Mouse (Mus musculus) gastrocnemius, adult 18-20 months (tissue): ENCODE measurements around the gene Dhx16. TPM values are rescaled to one million over a fixed set of nuclear protein-coding genes. Genes with fewer than 3 reads are reported as not detected.
A peak's percentile ranks its signal among the peaks of the same experiment; 100 is the strongest.

Experiments
- DNase-seq: peaks from one replicate; pipeline ENCODE4 v3.0.0; 2021; ENCODE audit warnings: low spot score
- total RNA-seq, 2 experiments: library from RNA; stranded (reverse); gene quantifications; 2 replicates each; pipeline ENCODE4 v1.2.3; 2021

The Dhx16 gene
- total RNA-seq, 2 experiments from 2014 or later = 11.7 to 14.1 TPM

DNA sequence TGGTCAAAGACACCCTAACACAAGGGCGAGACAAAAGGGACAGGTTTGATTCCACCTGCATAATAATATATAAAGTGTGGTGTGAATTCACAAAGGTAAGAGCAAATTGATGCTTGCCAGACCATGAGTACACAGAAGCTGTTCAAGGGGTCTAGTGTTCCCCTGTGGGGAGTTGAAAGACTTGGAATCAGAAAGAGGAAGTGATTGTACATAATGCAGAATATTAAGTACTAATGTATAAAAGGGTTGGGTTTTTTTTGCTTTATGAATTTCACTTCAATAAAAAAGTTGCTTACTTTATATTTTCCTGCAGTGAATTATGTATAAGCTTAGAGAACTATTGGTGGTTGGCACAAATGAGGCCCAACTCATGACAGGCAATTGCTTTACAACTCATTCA, 20.2 kb upstream of the Dhx16 start:
- DNase-seq = no peak

DNA sequence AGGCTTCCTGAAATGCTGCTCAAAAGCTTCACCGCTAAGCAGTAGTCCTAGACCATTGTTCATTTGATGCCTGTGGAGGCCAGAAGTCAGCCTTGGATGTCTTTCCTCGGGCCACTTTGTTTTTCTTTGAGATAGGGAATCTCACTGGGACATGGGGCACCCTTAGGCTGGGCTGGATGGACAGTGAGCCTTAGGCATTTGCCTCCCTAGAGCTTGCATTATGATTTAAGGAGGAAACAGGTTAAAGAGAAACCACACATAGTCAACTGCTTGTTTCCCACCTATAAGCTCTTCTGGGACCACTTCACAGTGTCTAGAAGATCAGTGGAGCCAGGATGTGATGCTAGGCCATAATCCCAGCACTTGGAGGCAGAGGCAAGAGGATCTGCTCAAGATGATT, 19.8 kb upstream of the Dhx16 start:
- DNase-seq = no peak

DNA sequence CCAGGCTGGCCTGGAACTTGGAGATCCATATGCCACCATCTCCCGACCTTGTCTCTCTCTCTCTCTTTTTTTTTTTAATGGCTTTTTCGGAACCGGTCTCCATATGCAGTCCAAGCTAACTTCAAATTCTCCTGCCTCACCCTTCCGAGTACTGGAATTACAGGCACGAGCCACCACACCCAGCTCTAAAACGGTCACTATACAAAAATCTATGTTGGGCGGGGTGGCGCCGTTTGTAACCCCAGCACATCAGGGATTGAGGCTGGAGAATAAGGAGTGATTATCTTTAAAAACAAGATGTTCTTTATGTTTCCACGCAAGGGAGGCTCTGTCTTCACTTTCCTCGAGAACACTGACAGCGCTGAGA, 18.8 kb upstream of the Dhx16 start:
- DNase-seq = no peak

DNA sequence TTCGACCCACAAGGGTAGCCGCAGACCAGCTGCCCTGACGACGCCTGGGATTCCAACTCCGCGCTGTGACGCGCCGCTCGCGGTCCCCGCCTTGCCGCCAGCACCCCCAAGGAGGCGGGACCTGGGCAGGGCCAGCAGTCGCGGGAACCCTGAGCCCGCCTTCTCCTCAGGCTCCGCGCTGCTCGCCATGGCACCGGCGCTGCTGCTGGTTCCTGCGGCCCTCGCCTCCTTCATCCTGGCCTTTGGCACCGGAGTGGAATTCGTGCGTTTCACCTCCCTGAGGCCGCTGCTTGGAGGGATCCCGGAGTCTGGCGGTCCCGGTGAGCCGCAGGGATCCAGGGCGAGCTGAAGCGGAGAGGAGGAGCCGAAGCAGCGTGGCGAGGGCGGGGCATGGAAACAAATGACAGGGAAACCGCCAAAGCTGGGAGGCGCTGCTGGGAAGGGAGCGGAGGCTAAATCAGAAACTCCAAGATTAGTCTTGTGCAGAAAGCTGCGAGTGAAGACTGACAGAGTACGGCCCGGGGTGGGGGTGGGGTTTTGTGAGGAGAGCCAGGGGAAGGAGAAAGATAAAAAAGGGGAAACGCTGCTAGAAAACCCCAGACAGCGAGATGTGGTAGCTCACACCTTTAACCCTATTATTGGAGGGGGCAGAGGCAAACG, 18.3 kb upstream of the Dhx16 start, which contains the start of gene Nrm:
Gene Nrm, plus strand, starts transcription at position 121 of the 660 bp plus-strand sequence.
- peak; percentile 92 for DNase-seq

DNA sequence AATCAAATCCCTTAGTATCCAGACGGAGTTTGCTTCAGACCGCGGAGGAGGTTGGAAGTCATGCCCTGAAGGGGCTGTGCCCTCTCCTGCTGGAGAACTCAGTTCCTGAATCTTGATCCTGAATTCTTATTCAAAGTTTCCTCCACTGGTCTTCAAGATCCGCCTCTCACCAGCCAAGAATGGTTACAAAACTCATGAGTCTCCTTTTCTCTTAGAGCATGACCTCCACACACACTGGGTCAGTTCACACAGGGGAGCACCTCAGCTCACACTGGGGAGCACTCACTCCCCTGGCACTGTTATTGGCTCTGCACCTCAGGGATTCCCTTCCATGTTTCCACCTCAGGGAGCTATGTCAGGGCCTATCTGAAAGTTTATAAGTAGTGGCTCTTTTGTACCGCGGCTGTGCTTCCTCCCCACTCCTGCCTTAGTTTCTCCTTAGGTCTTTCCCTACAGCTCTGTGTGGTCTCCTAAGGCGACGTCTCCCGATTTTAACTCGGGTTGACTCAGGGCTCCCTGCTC, 14.7 kb upstream of the Dhx16 start:
- no peak for DNase-seq

DNA sequence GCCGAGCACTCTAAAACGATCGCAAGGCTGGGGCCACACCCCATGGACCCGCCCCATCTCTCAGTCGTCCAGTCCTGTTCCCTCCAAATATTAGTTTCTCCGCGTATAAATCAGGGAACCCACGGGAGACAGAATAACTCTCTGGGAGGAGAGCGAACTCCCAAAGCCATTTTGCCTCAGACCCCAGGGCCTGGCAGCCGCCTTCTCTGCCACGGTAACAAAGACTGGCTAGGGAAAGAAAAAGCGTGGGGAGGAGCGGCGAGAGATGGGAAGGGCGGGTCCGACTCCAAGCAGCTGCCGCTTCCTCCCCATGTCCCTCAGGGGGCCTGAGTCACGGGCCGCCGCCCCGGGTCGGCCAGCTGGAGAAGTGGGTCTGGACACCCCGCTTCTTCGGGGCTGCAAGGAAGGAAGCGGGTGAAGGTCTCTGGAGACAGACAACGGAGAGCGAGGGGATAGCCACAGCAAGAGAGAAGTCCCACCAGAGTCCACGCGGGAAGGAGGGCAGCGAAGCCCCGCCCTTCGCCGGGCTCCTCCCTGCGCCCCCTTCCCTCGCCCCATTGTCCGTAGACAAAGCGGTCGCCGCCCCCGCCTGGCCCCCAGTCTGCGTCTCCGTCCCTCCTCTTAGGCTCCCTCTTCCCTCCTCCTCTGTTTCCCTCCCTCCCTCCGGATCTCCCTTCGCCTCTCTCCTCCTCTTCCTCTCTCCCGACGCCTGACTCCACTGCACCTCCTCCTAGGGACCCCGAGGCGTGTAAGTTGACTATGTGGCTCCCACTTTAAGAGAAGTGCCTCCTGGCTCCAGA, 13.9 kb upstream of the Dhx16 start, which contains the start of gene Ppp1r18:
Gene Ppp1r18, plus strand, starts transcription at position 113 of the 800 bp plus-strand sequence.
- DNase-seq = peak; percentile 75

DNA sequence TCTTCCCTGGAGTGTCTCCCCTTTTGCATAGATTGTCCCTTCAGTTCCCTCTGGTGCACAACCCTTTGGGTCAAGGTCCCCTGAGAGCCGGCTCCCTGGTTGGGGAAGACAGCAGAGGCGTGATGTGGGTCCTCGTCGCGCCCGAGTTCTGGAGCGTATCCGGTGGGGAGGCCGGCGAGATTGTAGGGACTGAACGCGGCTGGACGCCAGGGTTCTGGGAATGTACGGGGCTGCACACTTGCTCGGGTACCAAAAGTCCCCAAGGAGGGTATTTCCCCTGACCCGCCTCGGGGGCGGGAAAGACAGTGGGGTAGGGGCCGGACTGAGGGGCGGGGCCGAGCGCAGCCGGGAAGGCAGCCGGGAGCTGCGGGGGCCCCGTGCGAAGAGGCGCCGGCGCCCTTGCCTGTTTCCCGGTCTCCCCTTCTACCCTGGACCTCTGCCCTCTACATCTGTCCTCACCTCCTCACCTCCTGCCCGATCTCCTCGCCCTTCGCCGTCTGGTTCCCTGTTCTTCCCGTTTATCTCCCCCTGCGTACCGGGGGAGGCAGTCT, 13.3 kb upstream of the Dhx16 start:
- DNase-seq = peak; percentile 75

DNA sequence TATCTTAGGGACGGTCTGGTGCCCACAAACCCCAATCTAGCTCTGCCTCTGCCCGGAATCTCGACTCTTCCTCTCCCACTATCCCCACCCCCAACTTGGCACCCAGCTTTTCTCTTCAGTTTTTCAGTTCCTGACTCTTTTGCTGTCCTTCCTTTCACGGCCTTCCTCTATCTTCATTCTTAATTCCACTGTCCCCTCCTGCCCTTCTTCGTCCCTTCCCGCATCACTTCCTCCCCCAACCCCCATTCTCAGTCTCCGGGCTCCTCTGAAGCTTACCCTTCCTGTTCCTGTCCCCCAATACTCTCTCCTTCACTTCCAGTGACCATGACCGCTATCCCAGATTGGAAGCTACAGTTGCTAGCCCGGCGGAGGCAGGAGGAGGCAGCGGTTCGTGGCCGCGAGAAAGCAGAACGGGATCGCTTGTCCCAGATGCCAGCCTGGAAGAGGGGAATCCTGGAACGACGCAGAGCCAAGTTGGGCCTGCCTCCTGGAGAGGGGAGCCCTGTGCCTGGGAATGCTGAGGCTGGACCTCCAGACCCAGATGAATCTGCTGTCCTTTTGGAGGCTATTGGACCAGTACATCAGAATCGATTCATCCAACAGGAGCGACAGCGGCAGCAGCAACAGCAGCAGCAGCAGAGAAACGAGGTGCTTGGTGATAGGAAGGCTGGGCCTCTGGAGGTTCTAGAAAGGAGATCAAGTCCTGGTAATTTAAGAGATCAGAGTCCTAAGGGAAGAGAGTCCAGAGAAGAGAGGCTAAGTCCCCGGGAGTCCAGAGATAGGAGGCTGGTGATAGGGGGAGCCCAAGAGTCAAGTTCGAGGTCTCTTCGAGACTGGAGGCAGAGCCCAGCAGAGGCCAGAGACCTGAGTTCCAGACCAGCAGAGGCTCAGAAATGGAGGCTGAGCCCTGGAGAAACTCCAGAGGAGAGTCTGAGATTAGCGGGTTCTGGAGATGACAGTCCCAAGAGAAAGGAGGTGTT, 12.4 kb upstream of the Dhx16 start:
- DNase-seq = peak; percentile 41

DNA sequence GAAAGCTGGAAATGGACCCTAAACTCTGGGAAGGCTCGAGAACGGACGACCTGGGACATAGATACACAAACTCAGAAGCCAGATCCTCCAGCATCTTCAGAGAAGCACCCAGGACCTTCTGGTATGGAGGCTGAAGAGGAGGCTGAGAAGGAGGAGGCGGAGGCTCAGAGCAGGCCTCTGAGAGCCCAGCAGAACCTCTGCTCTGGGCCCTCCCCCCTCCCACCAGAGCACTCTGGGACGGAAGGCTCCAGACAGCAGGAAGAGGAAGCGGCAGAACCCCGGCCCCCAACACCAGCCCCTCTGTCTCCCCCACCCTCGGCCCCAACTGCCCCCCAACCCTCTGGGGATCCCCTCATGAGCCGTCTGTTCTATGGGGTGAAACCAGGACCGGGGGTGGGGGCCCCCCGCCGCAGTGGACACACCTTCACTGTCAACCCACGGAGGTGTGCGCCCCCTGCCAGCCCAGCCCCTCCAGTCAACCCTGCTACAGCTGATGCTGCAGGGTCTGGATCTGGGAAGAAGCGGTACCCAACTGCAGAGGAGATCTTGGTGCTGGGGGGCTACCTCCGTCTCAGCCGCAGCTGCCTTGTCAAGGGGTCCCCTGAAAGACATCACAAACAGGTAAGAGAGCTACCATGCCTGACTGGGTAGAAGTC, 11.3 kb upstream of the Dhx16 start:
- no peak for DNase-seq

DNA sequence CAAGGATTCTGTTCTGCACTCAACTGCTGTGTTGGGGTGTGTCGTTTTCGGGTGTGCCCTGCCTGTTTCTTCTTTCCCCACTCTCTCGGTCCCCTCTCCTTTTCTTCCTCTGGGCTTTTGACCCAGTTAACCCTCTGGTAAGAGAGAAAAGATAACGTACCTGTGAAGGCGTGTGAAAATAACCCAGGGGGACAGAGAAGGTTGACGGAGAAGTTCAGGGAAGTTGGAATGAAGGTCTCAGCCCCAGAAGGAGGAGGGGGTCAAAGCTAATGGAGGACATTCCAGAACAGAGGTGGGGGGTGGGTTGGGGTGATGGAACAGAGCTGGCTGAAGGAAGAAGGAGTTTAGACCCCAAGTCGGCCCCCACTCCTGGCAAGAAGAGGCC, 10.7 kb upstream of the Dhx16 start:
- no peak for DNase-seq

DNA sequence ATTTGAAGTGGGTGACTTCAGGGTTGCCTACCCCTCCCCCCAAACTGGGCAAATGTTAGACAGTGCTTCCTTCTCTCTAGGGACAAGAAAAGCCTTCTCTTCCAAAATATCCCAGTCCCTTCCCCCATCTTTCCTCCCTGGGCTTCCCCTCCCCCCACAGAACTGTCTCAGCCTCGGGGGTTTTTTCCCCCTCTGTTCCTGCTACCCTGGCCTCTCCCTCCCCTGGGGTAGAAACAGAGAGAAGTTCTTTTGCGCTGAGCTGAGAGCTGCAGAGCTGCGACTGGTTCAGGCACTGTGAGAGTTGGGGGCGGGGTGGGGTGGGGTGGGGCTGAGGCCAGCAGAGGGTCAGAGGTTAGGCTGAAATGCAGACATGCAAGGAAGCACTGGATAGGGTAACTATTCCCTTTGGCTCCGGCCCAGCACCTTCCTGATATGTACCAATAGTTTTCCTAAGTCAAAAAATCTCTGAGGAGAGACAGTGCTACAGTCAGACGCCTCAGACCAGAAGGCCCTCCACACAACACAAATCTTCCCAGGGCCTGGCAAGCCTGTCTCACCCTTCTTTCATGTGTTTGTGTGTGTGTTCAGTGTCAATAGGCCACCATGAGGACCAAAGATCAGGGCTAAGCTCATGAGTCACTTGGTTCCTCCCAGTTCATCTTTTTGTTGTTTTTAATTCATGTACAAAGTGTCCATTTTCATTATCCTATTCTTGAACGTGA, 10.1 kb upstream of the Dhx16 start:
- peak; percentile 36 for DNase-seq

DNA sequence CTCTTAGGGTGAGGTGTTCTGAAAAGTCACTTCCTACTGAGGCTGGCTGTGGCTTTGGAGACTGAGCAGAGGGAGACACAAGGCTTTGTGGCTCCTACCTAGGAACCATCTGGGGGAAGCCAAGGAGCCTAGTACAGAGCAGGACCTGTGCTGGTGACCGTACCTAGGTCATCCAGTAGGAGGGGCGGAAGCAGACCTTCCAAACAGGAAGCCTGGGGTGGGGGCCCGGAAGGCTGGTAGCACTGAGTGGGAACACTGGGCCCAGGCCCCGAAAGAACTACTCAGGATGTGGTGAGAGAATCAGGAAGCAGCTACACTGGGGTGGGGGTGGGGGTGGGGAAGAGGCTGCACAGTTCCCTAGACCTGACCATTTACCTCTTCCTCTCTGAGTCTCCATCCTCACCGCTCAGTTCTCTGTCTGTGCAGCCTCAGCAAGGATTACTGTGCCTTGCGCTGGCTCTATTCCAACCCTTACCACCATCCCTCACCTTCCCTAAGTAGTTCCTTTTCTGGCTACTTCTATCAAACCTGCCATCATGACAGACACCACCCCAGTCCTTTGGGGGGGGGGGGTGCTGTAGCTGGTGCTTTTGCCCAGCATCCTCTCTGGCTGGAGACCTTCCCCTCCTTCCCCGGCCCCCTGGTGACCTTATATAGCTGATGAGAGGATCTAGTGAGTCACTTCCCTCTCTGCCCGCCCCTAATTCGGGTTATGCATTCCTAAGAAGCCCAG, 9.3 kb upstream of the Dhx16 start:
- peak; percentile 44 for DNase-seq

DNA sequence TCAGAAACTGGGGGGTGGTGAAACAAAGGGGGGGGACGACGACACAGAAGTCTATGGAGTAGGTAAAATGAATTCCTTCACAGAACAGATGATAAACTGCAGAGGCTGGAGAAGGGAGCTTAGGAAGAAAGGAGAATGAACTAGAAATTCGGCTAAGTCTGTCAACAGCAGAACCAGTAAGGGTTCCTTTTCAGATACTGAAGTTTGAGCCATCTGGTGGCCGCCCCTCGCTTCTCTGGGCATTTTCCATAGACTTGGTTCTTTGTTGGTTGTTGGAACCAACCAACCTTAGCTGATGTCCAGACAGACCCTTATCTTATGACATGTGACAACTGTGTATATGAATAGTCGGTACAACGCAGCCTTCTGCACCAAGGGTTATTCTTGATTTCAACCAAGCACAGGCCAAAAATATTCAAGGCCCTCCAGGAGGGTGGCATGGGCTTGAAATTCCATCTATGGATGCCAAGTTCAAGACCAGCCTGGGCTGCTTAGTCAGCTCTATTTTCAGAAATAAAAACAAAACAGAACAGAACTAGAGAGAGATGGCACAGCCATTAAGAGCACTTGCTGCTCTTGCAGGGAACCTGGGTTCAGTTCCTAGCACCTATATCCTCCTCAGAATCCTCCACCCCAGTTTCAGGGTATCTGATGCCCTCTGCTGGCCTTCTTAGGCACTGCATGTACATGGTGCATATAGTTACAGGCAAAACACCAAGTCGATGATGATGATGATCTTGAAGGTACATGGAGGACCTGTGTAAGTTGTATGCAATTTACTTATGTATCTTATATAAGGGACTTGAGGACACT, 8.5 kb upstream of the Dhx16 start:
- DNase-seq = no peak

DNA sequence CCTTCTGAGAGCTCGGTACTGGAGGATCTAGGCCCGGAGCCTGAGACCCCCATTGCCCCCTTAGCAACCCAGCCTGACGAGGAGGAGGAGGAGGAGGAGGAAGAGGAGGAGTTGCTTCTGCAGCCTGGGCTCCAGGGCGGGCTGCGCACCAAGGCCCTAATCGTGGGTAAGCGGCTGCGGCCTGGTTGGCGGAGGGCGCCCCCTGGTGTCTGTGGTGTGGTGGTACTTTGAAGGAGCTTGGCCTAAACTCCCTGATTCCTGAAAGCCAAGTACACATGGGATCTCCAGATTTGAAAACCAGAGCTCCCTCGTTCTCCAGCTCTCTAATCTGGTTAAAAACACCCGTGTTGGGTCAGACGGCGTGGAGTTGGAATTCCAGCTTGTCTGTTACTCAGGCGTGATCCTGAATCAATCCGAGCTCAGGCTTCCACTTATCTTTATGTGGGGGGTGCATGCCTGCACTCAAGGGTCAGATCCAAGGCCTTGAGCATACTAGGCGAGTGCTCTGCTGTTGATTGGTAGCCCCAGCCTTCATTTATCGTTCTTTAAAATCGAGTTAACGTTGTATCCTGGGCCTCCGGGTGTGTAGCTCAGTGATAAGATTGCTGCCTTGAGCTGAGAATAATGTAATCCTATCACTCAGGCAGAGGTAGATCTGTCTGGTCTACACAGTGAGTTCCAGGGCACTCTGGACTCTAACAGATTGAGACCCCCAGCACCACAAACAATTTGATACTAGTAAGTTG, 5.7 kb upstream of the Dhx16 start:
- peak; percentile 89 for DNase-seq

DNA sequence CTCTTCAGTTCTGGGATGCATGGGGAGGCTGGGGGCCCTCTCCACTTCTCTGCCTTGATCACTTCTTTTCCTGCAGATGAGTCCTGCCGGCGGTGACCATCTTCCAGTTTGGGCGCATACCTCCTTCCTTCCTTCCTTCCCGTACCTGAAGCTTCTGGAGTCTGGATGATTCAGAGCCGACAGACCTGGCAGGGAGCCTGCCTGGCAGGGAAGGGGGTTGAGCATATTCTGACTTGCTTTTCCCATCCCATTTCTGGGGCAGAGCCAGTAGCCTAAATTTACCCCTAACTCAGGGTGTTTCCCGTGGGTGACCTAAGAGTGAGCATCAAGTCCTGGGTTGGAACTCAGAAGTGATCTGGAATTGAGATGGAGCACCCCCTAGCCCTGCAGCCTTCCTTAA, 4.9 kb upstream of the Dhx16 start:
- DNase-seq = no peak

DNA sequence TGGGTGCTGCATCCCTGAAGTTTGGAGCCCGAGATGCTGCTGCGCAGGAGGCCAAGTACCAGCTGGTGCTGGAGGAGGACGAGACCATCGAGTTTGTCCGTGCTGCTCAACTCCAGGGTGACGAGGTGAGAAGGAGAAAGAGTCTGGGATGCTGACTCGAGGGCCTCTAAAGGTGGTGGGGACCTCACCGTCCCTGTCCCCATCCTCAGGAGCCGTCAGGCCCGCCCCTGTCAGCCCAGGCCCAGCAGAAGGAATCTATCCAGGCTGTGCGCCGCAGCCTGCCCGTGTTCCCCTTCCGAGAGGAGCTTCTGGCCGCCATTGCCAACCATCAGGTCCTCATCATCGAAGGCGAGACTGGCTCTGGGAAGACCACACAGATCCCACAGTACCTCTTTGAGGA, 3.3 kb downstream of the Dhx16 start:
- no peak for DNase-seq

DNA sequence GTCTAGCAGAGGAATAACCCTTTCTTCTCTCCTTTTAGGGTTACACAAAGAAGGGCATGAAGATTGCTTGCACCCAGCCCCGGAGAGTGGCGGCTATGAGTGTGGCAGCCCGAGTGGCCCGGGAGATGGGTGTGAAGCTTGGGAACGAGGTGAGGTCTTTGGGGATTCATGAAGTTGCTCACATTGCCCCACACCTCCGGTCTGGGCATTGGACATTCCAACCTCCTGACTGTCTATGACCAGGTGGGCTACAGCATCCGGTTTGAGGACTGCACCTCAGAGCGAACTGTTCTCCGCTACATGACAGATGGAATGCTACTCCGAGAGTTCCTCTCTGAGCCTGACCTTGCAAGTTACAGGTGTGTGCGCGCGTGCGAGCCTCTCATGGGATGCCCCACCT, 4.2 kb downstream of the Dhx16 start:
- no peak for DNase-seq

DNA sequence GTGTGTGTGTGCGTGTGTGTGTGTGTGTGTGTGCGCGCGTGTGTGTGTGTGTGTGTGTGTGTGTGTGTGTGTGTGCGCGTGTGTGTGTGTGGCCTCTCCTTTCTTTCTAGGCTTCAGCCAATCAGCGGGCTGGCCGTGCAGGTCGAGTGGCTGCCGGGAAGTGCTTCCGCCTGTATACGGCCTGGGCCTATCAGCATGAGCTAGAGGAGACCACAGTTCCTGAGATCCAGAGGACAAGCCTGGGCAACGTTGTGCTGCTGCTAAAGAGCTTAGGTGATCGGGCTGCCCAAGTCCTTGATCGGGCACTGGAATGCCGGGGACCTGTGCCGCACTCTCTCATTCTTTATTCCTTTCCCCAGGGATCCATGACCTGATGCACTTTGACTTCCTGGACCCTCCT, 8.1 kb downstream of the Dhx16 start:
- DNase-seq = no peak
